Mouse (Mus musculus) ES-Bruce4 (cell line): ENCODE measurements around the gene Tmem39b. TPM values are rescaled to one million over a fixed set of nuclear protein-coding genes. Genes with fewer than 3 reads are reported as not detected.
"Not testable (repeated sequence)": the region's sequence is repeated elsewhere in the genome, so short reads cannot be mapped to it uniquely, and the experiment has no call there.

Experiments used
- H3K27ac ChIP-seq: 2 replicates; pipeline ENCODE4 v1.5.1; 2012; ENCODE audit warnings: low read length, inconsistent platforms; ENCODE audit not compliant: insufficient read depth
- H3K27me3 ChIP-seq: 2 replicates; pipeline ENCODE4 v1.6.1; 2012; ENCODE audit warnings: mild to moderate bottlenecking, low read length, inconsistent platforms; ENCODE audit not compliant: control insufficient read depth, poor library complexity, insufficient read depth, severe bottlenecking
- H3K36me3 ChIP-seq: 2 replicates; pipeline ENCODE4 v1.6.1; 2012; ENCODE audit warnings: inconsistent platforms, mild to moderate bottlenecking, low read length, moderate library complexity; ENCODE audit not compliant: control insufficient read depth, poor library complexity, insufficient read depth, severe bottlenecking
- H3K4me1 ChIP-seq: one replicate; pipeline ENCODE4 v1.8.1; 2011; ENCODE audit warnings: low read length; ENCODE audit not compliant: control insufficient read depth, insufficient read depth
- H3K4me3 ChIP-seq: 2 replicates; pipeline ENCODE4 v1.5.1; 2011; ENCODE audit warnings: low read depth, mild to moderate bottlenecking, low read length
- H3K9ac ChIP-seq: 2 replicates; pipeline ENCODE4 v1.6.1; 2012; ENCODE audit warnings: low read depth, mild to moderate bottlenecking, inconsistent platforms; ENCODE audit not compliant: poor library complexity, severe bottlenecking
- H3K9me3 ChIP-seq: replicated peaks from 2 replicates; pipeline ENCODE4 v1.6.1; 2012; ENCODE audit warnings: mild to moderate bottlenecking, low read length, inconsistent platforms; ENCODE audit not compliant: control insufficient read depth, poor library complexity, insufficient read depth, severe bottlenecking
- CTCF ChIP-seq: IDR thresholded peaks from one replicate; pipeline ENCODE4 v1.8.1; 2011; ENCODE audit warnings: low read depth, low read length
- EP300 ChIP-seq: IDR thresholded peaks from 2 replicates; pipeline ENCODE4 v1.6.1; 2011; ENCODE audit warnings: low read depth, low read length; ENCODE audit not compliant: insufficient read depth
- POLR2A ChIP-seq: IDR thresholded peaks from one replicate; pipeline ENCODE4 v1.8.1; 2011; ENCODE audit warnings: low read length; ENCODE audit not compliant: insufficient read depth
- polyA plus RNA-seq: library from polyadenylated mRNA; stranded (reverse); fragments of >200 nt; gene quantifications from 2 replicates; pipeline ENCODE4 v1.2.4, GENCODE M21; 2011; ENCODE audit warnings: low read depth; ENCODE audit not compliant: missing spikeins, insufficient read depth, insufficient read length

The Tmem39b gene
- polyA plus RNA-seq, 1 experiment = 14.8 TPM

GRCm38 (mm10) chr4:129709486-129710129 lies 13.0 kb upstream of the Tmem39b start:
- no peak for TF ChIP-seq EP300
- Histone ChIP-seq H3K4me1 (no peaks in the 10 kb centered on the region), H3K4me3 (no peak overlapping the region), H3K9me3 (no peaks in the 10 kb centered on the region), H3K27me3 (no peaks in the 10 kb centered on the region), H3K27ac (no peak overlapping the region), H3K36me3 (peaks cover 64% of the 10 kb centered on the region), H3K9ac (no peak overlapping the region)

DNA sequence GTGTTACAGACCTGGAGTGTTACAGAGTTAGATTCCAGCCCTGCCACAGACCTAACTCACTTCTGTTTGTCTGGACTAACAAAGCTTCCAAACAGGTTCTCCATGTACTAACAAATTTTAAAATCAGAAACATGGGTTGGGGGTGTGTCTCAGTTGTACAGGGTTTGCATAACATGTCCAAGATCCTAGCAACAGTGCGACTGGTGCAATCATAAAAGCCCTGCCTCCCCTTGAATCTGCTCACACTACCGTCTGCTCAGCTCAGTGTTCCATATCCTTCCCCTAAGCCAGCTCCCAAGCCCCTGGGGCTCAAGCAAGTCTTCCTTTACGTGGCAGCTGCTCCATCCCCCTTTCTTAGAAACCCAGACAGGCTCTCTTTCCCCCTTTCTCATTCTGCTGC lies 10.1 kb upstream of the Tmem39b start:
- H3K9me3 ChIP-seq = no peaks in the 10 kb centered on the region
- no peaks in the 10 kb centered on the region for H3K27me3 ChIP-seq
- no peaks in the 10 kb centered on the region for H3K4me1 ChIP-seq
- H3K36me3 ChIP-seq = peaks cover 46% of the 10 kb centered on the region
- no peak overlapping the region for H3K27ac ChIP-seq
- H3K4me3 ChIP-seq = no peak overlapping the region
- H3K9ac ChIP-seq = no peak overlapping the region
- TF ChIP-seq POLR2A (no peak), EP300 (no peak), CTCF (no peak)

GRCm38 (mm10) chr4:129702454-129702853 lies 5.8 kb upstream of the Tmem39b start:
- Histone ChIP-seq H3K4me3 (no peak overlapping the region), H3K27ac (no peak overlapping the region), H3K36me3 (peaks cover 11% of the 10 kb centered on the region), H3K9ac (no peak overlapping the region), H3K27me3 (no peaks in the 10 kb centered on the region), H3K9me3 (no peaks in the 10 kb centered on the region), H3K4me1 (no peaks in the 10 kb centered on the region)
- TF ChIP-seq EP300 (no peak), POLR2A (no peak), CTCF (no peak)

GRCm38 (mm10) chr4:129701503-129702377 lies 5.1 kb upstream of the Tmem39b start:
- Histone ChIP-seq H3K27ac (no peak overlapping the region), H3K9ac (no peak overlapping the region)

DNA sequence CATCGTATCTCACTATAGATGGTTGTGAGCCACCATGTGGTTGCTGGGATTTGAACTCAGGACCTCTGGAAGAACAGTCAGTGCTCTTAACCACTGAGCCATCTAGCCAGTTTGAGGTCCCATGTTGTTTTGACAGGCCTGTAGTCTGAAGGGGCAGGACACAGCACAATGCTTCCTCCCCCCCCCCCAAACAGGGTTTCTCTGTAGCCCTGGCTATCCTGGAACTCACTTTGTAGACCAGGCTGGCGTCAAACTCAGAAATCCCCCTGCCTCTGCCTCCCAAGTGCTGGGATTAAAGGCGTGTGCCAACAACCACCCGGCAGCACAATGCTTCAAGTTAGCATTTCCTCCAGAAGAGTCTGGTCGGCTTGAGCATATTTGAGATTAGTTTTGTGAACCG lies 4.0 kb upstream of the Tmem39b start:
- not testable (repeated sequence) for H3K27me3 ChIP-seq, H3K9ac ChIP-seq, H3K4me1 ChIP-seq, H3K4me3 ChIP-seq, H3K9me3 ChIP-seq, H3K27ac ChIP-seq
- H3K36me3 ChIP-seq = peaks cover 11% of the 10 kb centered on the region

More at GRCm38 (mm10) chr4:129701503-129702377, 5.1 kb upstream of the Tmem39b start:
- no peaks in the 10 kb centered on the region for H3K27me3 ChIP-seq
- TF ChIP-seq EP300 (no peak), POLR2A (no peak), CTCF (peak; percentile 28)
- H3K4me3 ChIP-seq = no peak overlapping the region
- no peaks in the 10 kb centered on the region for H3K9me3 ChIP-seq
- peaks cover 11% of the 10 kb centered on the region for H3K36me3 ChIP-seq
- no peaks in the 10 kb centered on the region for H3K4me1 ChIP-seq

GRCm38 (mm10) chr4:129700216-129700615 lies 3.6 kb upstream of the Tmem39b start:
- Histone ChIP-seq H3K4me3 (no peak overlapping the region), H3K9me3 (no peaks in the 10 kb centered on the region), H3K9ac (no peak overlapping the region), H3K27ac (no peak overlapping the region), H3K27me3 (no peaks in the 10 kb centered on the region), H3K36me3 (peaks cover 10% of the 10 kb centered on the region), H3K4me1 (no peaks in the 10 kb centered on the region)
- TF ChIP-seq POLR2A (no peak), EP300 (no peak), CTCF (no peak)
